Mouse (Mus musculus) embryonic facial prominence, embryonic 12.5 days (tissue): Measurements from ENCODE around the gene Bod1l. TPM values are rescaled to one million over a fixed set of nuclear protein-coding genes. Genes with fewer than 3 reads are reported as not detected.

ENCODE experiments used
- ATAC-seq: fragments of 200-750 bp; cut with Nextera tagmentation; 2 replicates; pipeline ENCODE4 v1.8.0; 2017; ENCODE audit not compliant: insufficient number of reproducible peaks, insufficient read depth, low FRiP score, low TSS enrichment
- H3K27ac ChIP-seq: fragments of 300-500 bp; sonication (generic); 2 replicates; pipeline ENCODE4 v1.5.1; 2016; ENCODE audit warnings: mild to moderate bottlenecking
- H3K27me3 ChIP-seq: fragments of 300-500 bp; sonication (generic); 2 replicates; pipeline ENCODE4 v1.6.1; 2016; ENCODE audit warnings: mild to moderate bottlenecking, moderate library complexity
- H3K36me3 ChIP-seq: fragments of 300-500 bp; sonication (generic); 2 replicates; pipeline ENCODE4 v1.6.1; 2016; ENCODE audit warnings: mild to moderate bottlenecking
- H3K4me1 ChIP-seq: fragments of 300-500 bp; sonication (generic); 2 replicates; pipeline ENCODE4 v1.6.1; 2016
- H3K4me2 ChIP-seq: fragments of 300-500 bp; sonication (generic); replicated peaks from 2 replicates; pipeline ENCODE4 v1.6.1; 2016; ENCODE audit warnings: mild to moderate bottlenecking, moderate library complexity
- H3K4me3 ChIP-seq: fragments of 300-500 bp; sonication (generic); 2 replicates; pipeline ENCODE4 v1.5.1; 2016; ENCODE audit warnings: mild to moderate bottlenecking
- H3K9ac ChIP-seq: fragments of 300-500 bp; sonication (generic); 2 replicates; pipeline ENCODE4 v1.6.1; 2016; ENCODE audit warnings: mild to moderate bottlenecking, moderate library complexity
- H3K9me3 ChIP-seq: fragments of 300-500 bp; sonication (generic); 2 replicates; pipeline ENCODE4 v1.6.1; 2016; ENCODE audit warnings: mild to moderate bottlenecking, moderate library complexity
- WGBS: fragments of 180-500 bp; shearing (Covaris S2); methylation state at CpG from one replicate; pipeline ENCODE4 v1.1.7; 2016; 5-methylcytosine and 5-hydroxymethylcytosine counted together
- microRNA-seq: library from miRNA; unstranded; fragments of <30 nt; microRNA quantifications from one replicate; pipeline ENCODE4, GENCODE M21; 2017
- polyA plus RNA-seq: library from polyadenylated mRNA; unstranded; fragments of >200 nt; fragmentation: Nextera tagmentation; extraction: Ambion mirVana; gene quantifications from 2 replicates; pipeline ENCODE4 v1.2.1, GENCODE M21; 2016

Bod1l gene
- polyA plus RNA-seq, 1 experiment from 2014 or later: 30.9 TPM

DNA sequence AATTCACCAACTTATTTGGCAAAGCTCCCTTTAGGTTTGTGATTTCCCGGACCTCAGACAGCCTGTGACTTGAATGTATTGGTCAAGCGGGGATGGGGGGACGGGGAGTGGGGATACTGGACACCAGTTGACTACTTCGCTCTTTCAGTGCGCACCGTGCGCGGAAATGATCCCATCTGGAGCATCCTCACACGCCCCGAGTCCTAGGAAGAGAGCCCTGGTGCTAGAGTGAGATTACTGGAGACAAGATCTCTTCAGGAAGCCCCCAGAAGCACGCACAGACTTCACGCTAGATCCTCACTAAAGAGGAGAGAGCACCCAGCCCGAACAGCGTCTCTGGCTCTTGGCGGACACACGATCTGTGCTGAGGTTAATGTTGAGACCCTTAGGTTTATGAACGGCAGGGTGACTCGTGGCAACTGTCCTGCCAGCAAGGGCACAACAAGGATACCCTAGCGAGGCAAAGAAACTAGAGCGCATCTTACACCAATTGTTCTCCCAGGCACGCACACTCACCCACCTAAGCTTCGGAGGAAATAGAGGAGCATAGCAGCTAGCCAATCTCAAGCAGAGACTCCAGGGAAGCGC is 88.6 kb downstream of the Bod1l start:
- H3K4me2 ChIP-seq: no peak overlapping the region
- no peak for ATAC-seq
- peaks cover 90% of the 10 kb centered on the region for H3K27me3 ChIP-seq
- no peaks in the 10 kb centered on the region for H3K4me1 ChIP-seq
- H3K9ac ChIP-seq: no peak overlapping the region
- 1% methylated on average over 23 of the region's 23 CpGs for WGBS
- no peak overlapping the region for H3K27ac ChIP-seq
- H3K9me3 ChIP-seq: no peaks in the 10 kb centered on the region
- no peaks in the 10 kb centered on the region for H3K36me3 ChIP-seq
- no peak overlapping the region for H3K4me3 ChIP-seq

DNA sequence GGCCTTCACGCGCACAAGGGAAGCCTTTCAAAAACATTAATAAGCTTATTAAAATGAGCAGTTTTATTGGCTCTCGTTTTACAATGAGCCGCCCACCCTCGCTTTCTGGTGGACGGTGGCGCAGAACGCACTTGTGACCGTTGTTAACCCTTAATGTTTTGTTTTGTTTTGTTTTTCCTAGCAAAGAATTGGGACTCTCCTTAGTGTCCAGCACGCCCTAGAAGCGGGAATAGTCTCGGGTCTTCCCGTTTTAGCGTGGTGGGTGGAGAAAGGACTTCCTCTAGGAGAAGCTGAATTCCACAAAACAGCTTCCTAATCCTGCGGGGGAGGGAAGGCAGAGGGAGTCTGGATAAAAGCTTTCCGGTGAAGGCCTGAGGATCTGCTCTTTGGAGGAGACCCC is 89.3 kb downstream of the Bod1l start:
- ATAC-seq: no peak
- no peaks in the 10 kb centered on the region for H3K4me1 ChIP-seq
- no peak overlapping the region for H3K9ac ChIP-seq
- WGBS: 2% methylated on average over 16 of the region's 16 CpGs
- H3K27me3 ChIP-seq: peaks cover 91% of the 10 kb centered on the region
- no peaks in the 10 kb centered on the region for H3K9me3 ChIP-seq
- no peak overlapping the region; the same call in 1 of the 2 replicates for H3K4me2 ChIP-seq
- H3K36me3 ChIP-seq: no peaks in the 10 kb centered on the region
- no peak overlapping the region for H3K4me3 ChIP-seq
- no peak overlapping the region for H3K27ac ChIP-seq

DNA sequence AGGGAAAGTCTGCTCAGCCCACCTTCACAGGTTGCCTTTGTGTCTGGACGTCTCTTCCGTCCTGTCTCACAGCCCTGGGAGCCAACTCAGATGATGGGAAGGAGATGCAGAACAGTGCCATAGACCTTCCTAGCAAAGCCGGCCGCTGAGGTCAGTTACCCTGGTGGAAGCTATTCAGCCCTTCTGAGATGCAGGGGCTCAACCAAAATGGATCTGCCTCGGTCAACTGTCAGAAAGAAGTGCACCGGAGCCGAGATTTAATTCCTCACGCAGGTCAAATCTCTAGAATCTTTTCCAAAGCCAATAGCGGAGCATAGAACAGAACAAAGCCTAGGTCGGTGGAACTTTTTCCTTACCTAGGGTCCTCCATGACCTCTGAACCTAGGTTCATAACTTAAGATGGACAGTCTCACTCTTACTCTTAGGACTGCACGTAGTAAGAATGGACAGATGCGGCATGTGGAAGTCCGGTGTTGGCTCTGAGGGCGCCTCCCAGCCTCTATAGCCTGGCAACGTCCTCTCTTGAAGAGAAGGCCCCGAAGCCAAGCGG is 89.8 kb downstream of the Bod1l start:
- WGBS: 2% methylated on average over 17 of the region's 17 CpGs
- no peak overlapping the region; the same call in 1 of the 2 replicates for H3K4me2 ChIP-seq
- ATAC-seq: no peak

DNA sequence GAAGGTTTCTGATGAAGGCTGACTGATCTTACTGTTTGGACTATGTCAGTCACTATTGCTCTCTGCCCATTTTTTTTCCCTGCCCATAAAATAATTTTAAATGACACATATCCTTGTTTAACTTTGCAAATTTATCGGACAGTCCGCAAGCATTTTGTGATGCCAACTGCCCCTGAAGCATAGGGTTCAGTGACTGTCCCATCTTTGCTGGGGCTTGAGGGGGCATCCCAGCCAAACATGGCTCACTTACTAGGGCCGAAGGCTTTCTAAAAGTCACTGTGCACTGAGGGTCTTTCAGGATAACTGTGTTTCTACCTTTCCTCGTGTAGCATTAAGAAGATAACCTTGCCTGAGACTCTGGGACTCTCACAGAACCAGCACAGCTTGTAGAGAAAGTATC is 91.4 kb downstream of the Bod1l start:
- no peak for ATAC-seq
- Histone ChIP-seq H3K4me2 (no peak overlapping the region), H3K9ac (no peak overlapping the region), H3K9me3 (no peaks in the 10 kb centered on the region), H3K4me3 (no peak overlapping the region), H3K4me1 (no peaks in the 10 kb centered on the region), H3K27me3 (peaks cover 93% of the 10 kb centered on the region), H3K36me3 (no peaks in the 10 kb centered on the region), H3K27ac (no peak overlapping the region)
- 25% methylated on average over 4 of the region's 4 CpGs for WGBS

More for the DNA sequence above, 89.8 kb downstream of the Bod1l start:
- Histone ChIP-seq H3K9ac (no peak overlapping the region), H3K4me1 (no peaks in the 10 kb centered on the region), H3K36me3 (no peaks in the 10 kb centered on the region), H3K27me3 (peaks cover 93% of the 10 kb centered on the region), H3K4me3 (no peak overlapping the region), H3K9me3 (no peaks in the 10 kb centered on the region), H3K27ac (no peak overlapping the region)

DNA sequence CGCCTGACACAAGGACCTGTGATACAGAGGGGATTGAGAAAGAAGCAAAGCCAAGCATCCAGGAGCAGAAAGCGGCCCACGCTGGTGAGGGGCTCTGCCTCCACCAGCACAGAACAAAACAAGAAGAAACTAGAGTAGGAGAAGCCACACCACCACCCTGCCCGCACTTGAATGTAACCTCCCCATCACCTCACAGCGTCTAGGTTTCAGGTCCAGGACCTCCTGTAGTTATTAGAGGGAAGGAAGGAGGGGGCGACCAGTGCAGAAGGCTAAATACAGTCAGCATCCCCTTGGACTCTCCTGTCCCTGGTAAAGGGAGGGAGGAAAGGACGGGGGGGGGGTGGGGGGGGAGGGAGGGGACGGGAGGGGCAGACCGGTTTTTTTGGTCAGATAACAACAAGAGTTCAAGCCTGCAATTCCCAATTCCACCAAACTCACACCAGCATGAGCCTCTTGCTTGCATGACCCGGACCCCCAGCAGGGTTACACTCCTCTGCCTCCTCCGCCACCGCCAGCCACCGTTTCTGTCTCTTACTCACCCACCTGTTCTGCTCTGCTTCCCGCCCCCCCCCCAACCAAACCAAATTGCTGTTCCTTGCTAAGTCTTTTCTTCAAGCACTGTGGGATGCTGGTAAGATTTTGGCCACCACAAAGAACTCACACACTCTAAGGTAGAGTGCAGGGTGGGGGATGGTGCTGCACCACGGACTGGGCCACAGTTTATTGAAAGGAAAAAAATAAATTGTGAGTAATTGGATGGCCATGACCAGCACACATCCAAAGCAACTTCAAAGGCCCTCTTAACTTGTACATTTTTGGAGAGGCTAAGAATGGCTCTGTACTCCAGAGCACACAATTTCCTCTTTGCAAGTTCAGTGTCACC is 99.0 kb downstream of the Bod1l start:
- no peaks in the 10 kb centered on the region for H3K36me3 ChIP-seq
- no peak overlapping the region for H3K27ac ChIP-seq
- no peak overlapping the region for H3K9ac ChIP-seq
- WGBS: 9% methylated on average over 11 of the region's 15 CpGs
- no peak for ATAC-seq
- H3K4me1 ChIP-seq: no peaks in the 10 kb centered on the region
- H3K4me3 ChIP-seq: no peak overlapping the region
- no peak overlapping the region for H3K4me2 ChIP-seq
- H3K9me3 ChIP-seq: no peaks in the 10 kb centered on the region
- peaks cover 70% of the 10 kb centered on the region for H3K27me3 ChIP-seq

DNA sequence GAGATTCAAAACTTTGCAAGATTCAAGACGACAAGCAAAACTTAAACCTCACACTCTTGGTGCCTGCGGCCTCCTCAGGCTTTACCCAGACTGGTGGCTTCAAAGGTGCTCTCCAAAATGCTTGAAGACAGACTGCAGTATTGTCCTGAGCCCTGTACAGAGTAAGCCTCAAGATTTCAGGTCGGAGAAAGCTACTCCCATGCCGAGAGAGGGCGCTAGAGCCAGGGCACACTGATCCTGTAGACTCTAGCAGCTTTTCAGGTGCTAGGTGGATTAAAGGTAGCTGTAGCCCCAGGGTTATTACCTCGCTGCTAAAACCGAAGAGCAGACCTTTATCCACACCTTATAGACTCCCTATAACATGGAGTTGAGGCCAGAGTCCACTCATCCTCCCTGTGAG is 99.9 kb downstream of the Bod1l start:
- Histone ChIP-seq H3K9me3 (no peaks in the 10 kb centered on the region), H3K4me1 (no peaks in the 10 kb centered on the region), H3K27ac (no peak overlapping the region), H3K36me3 (no peaks in the 10 kb centered on the region), H3K9ac (no peak overlapping the region), H3K4me3 (no peak overlapping the region), H3K27me3 (peaks cover 61% of the 10 kb centered on the region), H3K4me2 (no peak overlapping the region)
- 7% methylated on average over 7 of the region's 7 CpGs for WGBS
- no peak for ATAC-seq

DNA sequence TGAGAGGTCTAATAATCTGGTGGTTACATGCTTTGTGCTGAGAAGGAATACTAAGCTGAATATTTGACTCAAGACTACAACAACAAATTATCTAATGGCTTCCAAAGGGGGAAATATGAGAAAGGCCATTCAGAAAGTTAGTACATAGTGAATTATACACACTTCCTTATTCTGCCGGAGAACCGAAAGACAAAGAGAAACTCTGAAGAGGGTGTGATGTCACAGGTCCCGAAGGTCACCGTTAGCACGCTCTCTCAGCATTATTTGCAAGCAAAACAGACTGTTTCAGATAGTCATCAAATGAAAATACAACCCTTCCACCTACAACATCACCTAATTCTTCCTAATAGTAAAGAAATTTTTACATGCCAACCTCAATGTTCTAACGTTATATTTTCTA is 105.3 kb downstream of the Bod1l start:
- Histone ChIP-seq H3K4me3 (no peak overlapping the region), H3K27me3 (peaks cover 8% of the 10 kb centered on the region), H3K4me1 (no peaks in the 10 kb centered on the region), H3K9me3 (no peaks in the 10 kb centered on the region), H3K4me2 (no peak overlapping the region), H3K27ac (no peak overlapping the region), H3K9ac (no peak overlapping the region), H3K36me3 (no peaks in the 10 kb centered on the region)
- 59% methylated on average over 6 of the region's 6 CpGs for WGBS
- ATAC-seq: no peak

Small RNA genes within 50 kb of the gene (microRNA-seq; reads per million reads assigned to microRNA genes)
- gene Mir6414: not detected

Other genes starting within 250 kb of the Bod1l start
- gene Rab28, start 136.2 kb downstream of the Bod1l start, polyA plus RNA-seq: 81.6 and 82.4 TPM in 2 replicates
- gene Nkx3-2, start 79.8 kb downstream of the Bod1l start, polyA plus RNA-seq: 4.5 and 6.0 TPM in 2 replicates
- not detected in 2 replicates for gene Gm16223, start 223.6 kb upstream of the Bod1l start, polyA plus RNA-seq